Mouse (Mus musculus): ENCODE data around the gene Chordc1.

DNA sequence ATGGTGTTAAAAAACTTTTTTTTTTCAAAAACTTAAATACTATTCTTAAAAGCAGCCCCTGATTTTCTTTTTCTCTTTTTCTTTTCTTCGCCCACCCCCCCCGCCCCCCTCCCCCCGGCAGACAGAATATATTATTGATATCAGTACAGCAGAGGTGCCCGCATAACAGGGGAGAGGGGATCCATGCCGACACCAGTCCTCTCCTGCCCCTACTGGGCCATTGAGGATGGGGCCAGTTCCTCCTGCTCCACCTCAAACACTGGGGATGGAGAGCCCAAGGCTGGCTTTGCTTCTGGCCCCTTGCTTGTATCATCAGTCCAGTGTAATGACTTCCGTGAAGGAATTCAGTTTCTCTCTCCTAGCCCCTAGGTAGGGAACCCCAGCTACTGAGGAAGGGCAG is 6.4 kb downstream of the Chordc1 start:
- no peak for TF ChIP-seq EP300 (IDR thresholded peaks at IDR 0.05; ENCODE audit: insufficient read depth, low read depth, low read length)
- no peak for TF ChIP-seq CTCF (IDR thresholded peaks at IDR 0.05; ENCODE audit: low read depth, low read length)
- no peak for TF ChIP-seq POLR2A (IDR thresholded peaks at IDR 0.05; ENCODE audit: insufficient read depth, low read length)

All from ES-Bruce4 (cell line).